Mouse (Mus musculus): ENCODE results near the gene Slit3. TPM values are rescaled to one million over a fixed set of nuclear protein-coding genes. Genes with fewer than 3 reads are reported as not detected.

The Slit3 gene
- polyA plus RNA-seq, 1 experiment from 2014 or later, result 4.8 TPM

DNA sequence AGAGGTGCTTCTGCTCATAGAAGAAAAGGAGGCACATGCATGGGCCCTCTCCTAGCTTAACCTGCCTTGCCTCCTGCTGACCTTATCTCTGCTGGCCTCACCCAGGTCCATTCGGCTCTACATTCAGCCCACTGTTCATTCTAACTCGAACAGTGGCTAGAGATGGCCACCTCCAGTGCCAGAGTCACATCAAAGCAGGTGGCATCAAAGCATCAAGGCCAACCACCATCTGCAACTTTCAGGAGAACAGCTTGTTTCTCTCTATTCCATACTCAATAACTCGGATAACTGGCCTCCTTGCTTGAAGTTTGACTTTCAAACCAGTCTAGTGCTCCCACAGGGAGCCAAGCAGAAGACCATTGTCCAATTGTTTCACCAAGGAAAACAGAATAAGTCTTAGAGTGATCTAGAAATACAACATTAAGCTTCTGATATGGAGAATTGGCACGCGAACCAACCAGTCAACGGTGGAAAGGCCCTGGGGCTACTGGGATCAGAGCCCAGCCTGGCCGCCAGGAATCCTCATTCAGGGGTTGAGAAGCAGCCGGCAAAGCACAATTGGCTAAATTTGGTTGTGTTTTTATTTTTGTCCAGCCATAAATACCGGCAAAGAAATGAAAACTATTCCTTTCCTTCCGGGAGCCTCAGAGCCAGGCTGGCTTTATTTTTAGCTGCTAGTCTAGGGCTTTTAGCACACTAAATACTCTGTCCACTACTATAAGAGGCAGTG lies 110.5 kb downstream of the Slit3 start:
- Histone ChIP-seq H3K9me3 (ENCODE audit: control insufficient read depth) (no peaks in the 10 kb centered on the region), H3K9ac (ENCODE audit: low read depth, low read length) (no peak overlapping the region), H3K4me3 (ENCODE audit: low read depth, low read length) (no peak overlapping the region), H3K27ac (ENCODE audit: low read depth, low read length) (no peak overlapping the region), H3K4me2 (replicated peaks; ENCODE audit: low read depth) (no peak overlapping the region), H3K27me3 (replicated peaks; ENCODE audit: control insufficient read depth, insufficient read depth, low read length) (no peaks in the 10 kb centered on the region), H3K4me1 (replicated peaks; ENCODE audit: control insufficient read depth, insufficient read depth, low read length) (no peaks in the 10 kb centered on the region), H3K36me3 (ENCODE audit: control insufficient read depth, insufficient read depth) (no peaks in the 10 kb centered on the region)
- TF ChIP-seq CTCF (IDR thresholded peaks at IDR 0.05; ENCODE audit: low read depth), result no peak
- WGBS, result 84% methylated on average over 10 of the region's 10 CpGs
- no peak for ATAC-seq

DNA sequence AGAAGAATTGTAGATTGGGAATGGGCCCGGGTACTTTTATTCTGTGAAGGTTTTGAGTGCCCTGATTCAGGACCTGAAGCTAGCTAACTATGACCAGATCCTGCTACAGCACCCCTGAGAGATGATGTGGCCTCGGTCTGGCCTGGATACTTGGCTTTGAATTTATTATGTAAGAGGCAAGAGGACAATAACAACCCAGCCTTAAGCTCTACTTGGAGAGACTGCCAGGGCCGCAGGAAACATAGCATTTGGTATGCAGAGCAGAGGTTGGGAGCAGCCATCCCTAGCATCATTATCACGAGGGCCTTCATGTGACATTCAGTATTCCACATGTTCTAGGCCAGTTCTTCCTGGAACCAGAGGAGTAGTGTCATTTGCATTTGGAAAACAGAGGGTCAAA lies 111.3 kb downstream of the Slit3 start:
- Histone ChIP-seq H3K9ac (ENCODE audit: low read depth, low read length) (no peak overlapping the region), H3K4me2 (replicated peaks; ENCODE audit: low read depth) (no peak overlapping the region), H3K36me3 (ENCODE audit: control insufficient read depth, insufficient read depth) (no peaks in the 10 kb centered on the region), H3K4me1 (replicated peaks; ENCODE audit: control insufficient read depth, insufficient read depth, low read length) (no peaks in the 10 kb centered on the region), H3K9me3 (ENCODE audit: control insufficient read depth) (no peaks in the 10 kb centered on the region), H3K27ac (ENCODE audit: low read depth, low read length) (no peak overlapping the region), H3K4me3 (ENCODE audit: low read depth, low read length) (no peak overlapping the region), H3K27me3 (replicated peaks; ENCODE audit: control insufficient read depth, insufficient read depth, low read length) (no peaks in the 10 kb centered on the region)
- no peak for TF ChIP-seq CTCF (IDR thresholded peaks at IDR 0.05; ENCODE audit: low read depth)
- ATAC-seq, result no peak
- WGBS, result 81% methylated on average over 4 of the region's 4 CpGs

DNA sequence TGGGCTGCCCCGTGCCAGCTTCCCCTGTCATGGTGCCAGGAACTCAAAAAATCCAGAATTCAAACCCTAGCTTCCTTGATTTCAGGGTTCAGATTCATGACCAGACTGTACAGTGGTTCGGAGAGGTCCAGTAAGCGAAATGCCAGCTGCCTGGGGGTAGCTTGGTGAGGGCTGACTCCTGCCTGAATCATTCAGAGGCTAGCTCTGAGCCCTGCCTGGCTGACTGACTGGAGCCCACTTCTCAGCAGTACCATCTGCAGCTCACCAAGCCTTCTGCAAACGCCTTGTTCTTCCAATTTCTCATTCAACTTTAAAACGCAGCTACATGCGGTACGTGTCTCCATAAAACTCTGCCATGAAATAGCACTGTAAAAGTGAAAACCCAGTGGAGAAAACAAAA lies 120.4 kb downstream of the Slit3 start:
- Histone ChIP-seq H3K27me3 (replicated peaks; ENCODE audit: control insufficient read depth, insufficient read depth, low read length) (no peaks in the 10 kb centered on the region), H3K27ac (ENCODE audit: low read depth, low read length) (no peak overlapping the region), H3K4me1 (replicated peaks; ENCODE audit: control insufficient read depth, insufficient read depth, low read length) (no peaks in the 10 kb centered on the region), H3K9me3 (ENCODE audit: control insufficient read depth) (no peaks in the 10 kb centered on the region), H3K36me3 (ENCODE audit: control insufficient read depth, insufficient read depth) (no peaks in the 10 kb centered on the region), H3K4me3 (ENCODE audit: low read depth, low read length) (no peak overlapping the region), H3K4me2 (replicated peaks; ENCODE audit: low read depth) (no peak overlapping the region), H3K9ac (ENCODE audit: low read depth, low read length) (no peak overlapping the region)
- no peak for ATAC-seq
- no peak for TF ChIP-seq CTCF (IDR thresholded peaks at IDR 0.05; ENCODE audit: low read depth)
- 86% methylated on average over 7 of the region's 7 CpGs for WGBS

DNA sequence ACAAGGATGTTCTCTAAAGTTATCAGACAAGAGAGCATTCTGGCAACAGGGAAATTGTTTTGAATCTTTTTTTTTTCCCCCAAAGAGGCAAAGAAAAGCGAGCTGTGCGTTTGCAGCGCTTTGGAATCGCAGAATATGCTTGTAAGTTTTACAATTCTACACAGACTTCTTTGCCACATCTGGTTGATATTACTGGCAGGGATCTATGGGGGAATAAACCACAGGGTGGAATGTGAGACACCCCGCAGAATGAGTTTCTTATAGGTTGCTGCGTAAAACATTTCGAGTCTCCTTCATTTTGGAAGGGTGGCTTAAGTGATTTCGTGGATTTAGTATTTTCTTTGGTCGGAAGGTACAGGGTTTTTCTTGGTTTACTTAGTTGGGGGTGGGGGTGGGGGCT lies 122.6 kb downstream of the Slit3 start:
- Histone ChIP-seq H3K4me1 (replicated peaks; ENCODE audit: control insufficient read depth, insufficient read depth, low read length) (no peaks in the 10 kb centered on the region), H3K36me3 (ENCODE audit: control insufficient read depth, insufficient read depth) (no peaks in the 10 kb centered on the region), H3K4me2 (replicated peaks; ENCODE audit: low read depth) (no peak overlapping the region), H3K27me3 (replicated peaks; ENCODE audit: control insufficient read depth, insufficient read depth, low read length) (no peaks in the 10 kb centered on the region), H3K9me3 (ENCODE audit: control insufficient read depth) (no peaks in the 10 kb centered on the region), H3K9ac (ENCODE audit: low read depth, low read length) (no peak overlapping the region), H3K27ac (ENCODE audit: low read depth, low read length) (no peak overlapping the region), H3K4me3 (ENCODE audit: low read depth, low read length) (no peak overlapping the region)
- WGBS, result 89% methylated on average over 9 of the region's 9 CpGs
- ATAC-seq, result no peak
- no peak for TF ChIP-seq CTCF (IDR thresholded peaks at IDR 0.05; ENCODE audit: low read depth)

DNA sequence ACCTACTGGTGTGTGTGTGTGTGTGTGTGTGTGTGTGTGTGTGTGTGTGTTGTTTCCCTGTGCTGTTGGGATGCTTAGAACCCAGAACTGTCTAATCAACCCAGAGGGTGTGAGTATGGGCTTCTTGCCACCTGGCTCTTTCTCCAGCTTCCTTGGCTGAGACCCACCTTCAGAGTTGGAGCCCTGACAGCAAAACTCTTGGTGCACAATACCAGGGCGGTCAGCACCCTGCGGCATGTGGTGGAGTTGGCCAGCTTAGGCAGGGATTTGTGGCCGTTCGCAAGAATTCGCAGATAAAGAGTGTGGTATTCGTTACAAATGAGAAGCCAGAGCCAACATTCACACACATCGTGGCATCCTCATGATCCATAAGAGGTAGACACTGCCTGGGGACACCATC lies 123.5 kb downstream of the Slit3 start:
- H3K27me3 ChIP-seq (replicated peaks; ENCODE audit: control insufficient read depth, insufficient read depth, low read length), result no peaks in the 10 kb centered on the region
- H3K36me3 ChIP-seq (ENCODE audit: control insufficient read depth, insufficient read depth), result no peaks in the 10 kb centered on the region
- ATAC-seq, result no peak
- no peak overlapping the region for H3K9ac ChIP-seq (ENCODE audit: low read depth, low read length)
- no peak for TF ChIP-seq CTCF (IDR thresholded peaks at IDR 0.05; ENCODE audit: low read depth)
- no peaks in the 10 kb centered on the region for H3K4me1 ChIP-seq (replicated peaks; ENCODE audit: control insufficient read depth, insufficient read depth, low read length)
- H3K27ac ChIP-seq (ENCODE audit: low read depth, low read length), result no peak overlapping the region
- 91% methylated on average over 7 of the region's 7 CpGs for WGBS
- H3K4me3 ChIP-seq (ENCODE audit: low read depth, low read length), result no peak overlapping the region
- no peak overlapping the region for H3K4me2 ChIP-seq (replicated peaks; ENCODE audit: low read depth)
- H3K9me3 ChIP-seq (ENCODE audit: control insufficient read depth), result no peaks in the 10 kb centered on the region

DNA sequence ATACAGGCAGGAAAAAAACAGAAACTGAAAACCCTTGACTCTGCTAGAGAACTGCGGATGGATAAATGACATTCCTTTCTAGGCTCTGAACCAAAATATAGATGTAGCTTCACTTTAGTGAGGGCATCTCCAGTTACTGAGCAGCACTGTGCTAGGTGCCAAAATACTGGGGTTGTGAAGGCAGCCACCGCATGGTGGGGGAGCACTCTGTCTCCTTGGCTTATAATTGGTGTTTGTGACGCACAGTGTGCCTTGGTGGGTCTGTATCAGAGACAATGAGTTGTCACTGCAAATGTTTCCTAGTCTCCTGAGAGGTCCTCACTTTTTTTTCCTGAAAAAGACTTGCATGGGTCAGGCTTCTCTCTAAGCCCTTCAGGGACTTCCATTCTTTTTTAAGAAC lies 125.6 kb downstream of the Slit3 start:
- no peak for ATAC-seq
- H3K27ac ChIP-seq (ENCODE audit: low read depth, low read length), result no peak overlapping the region
- no peak overlapping the region for H3K9ac ChIP-seq (ENCODE audit: low read depth, low read length)
- TF ChIP-seq CTCF (IDR thresholded peaks at IDR 0.05; ENCODE audit: low read depth), result no peak
- H3K4me2 ChIP-seq (replicated peaks; ENCODE audit: low read depth), result no peak overlapping the region
- 80% methylated on average over 3 of the region's 3 CpGs for WGBS
- no peaks in the 10 kb centered on the region for H3K4me1 ChIP-seq (replicated peaks; ENCODE audit: control insufficient read depth, insufficient read depth, low read length)
- H3K27me3 ChIP-seq (replicated peaks; ENCODE audit: control insufficient read depth, insufficient read depth, low read length), result no peaks in the 10 kb centered on the region
- H3K4me3 ChIP-seq (ENCODE audit: low read depth, low read length), result no peak overlapping the region
- no peaks in the 10 kb centered on the region for H3K36me3 ChIP-seq (ENCODE audit: control insufficient read depth, insufficient read depth)
- H3K9me3 ChIP-seq (ENCODE audit: control insufficient read depth), result no peaks in the 10 kb centered on the region

DNA sequence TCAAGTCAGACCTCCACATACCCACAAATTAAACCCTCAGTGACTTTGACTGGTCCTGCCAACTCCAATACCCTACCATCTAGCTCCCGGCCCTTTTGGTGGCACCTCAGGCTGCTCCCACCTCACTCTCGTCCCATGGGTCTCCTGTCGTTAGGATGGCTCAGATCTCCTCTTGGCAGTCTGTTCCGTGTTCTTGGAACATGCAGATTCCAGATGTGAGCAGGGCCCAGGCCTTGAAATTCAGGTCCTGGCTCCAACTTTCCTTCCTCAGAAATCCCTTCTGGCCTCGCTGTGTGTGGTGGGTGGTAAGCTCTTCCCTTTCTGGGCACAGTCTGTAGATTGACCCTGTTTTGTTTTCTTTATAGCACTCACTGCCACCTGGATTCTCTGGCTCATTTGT lies 127.1 kb downstream of the Slit3 start:
- Histone ChIP-seq H3K9ac (ENCODE audit: low read depth, low read length) (no peak overlapping the region), H3K9me3 (ENCODE audit: control insufficient read depth) (no peaks in the 10 kb centered on the region), H3K4me3 (ENCODE audit: low read depth, low read length) (no peak overlapping the region), H3K4me2 (replicated peaks; ENCODE audit: low read depth) (no peak overlapping the region), H3K4me1 (replicated peaks; ENCODE audit: control insufficient read depth, insufficient read depth, low read length) (no peaks in the 10 kb centered on the region), H3K27me3 (replicated peaks; ENCODE audit: control insufficient read depth, insufficient read depth, low read length) (no peaks in the 10 kb centered on the region), H3K27ac (ENCODE audit: low read depth, low read length) (no peak overlapping the region), H3K36me3 (ENCODE audit: control insufficient read depth, insufficient read depth) (no peaks in the 10 kb centered on the region)
- WGBS, result 77% methylated on average over 5 of the region's 5 CpGs
- no peak for TF ChIP-seq CTCF (IDR thresholded peaks at IDR 0.05; ENCODE audit: low read depth)
- no peak for ATAC-seq

Data from intestine, postnatal 0 days (tissue).